Mouse (Mus musculus) erythroblast, embryonic 14.5 days (primary cell): ENCODE measurements around the gene Gm732. TPM values are rescaled to one million over a fixed set of nuclear protein-coding genes. Genes with fewer than 3 reads are reported as not detected.

ENCODE experiments used
- H3K27me3 ChIP-seq: 2 replicates; pipeline ENCODE4 v1.6.1; 2012; ENCODE audit warnings: inconsistent platforms; ENCODE audit not compliant: control insufficient read depth
- H3K36me3 ChIP-seq: 2 replicates; pipeline ENCODE4 v1.6.1; 2012; ENCODE audit warnings: mild to moderate bottlenecking, inconsistent platforms; ENCODE audit not compliant: control insufficient read depth
- H3K4me1 ChIP-seq: 2 replicates; pipeline ENCODE4 v1.6.1; 2012; ENCODE audit warnings: inconsistent platforms; ENCODE audit not compliant: control insufficient read depth
- H3K4me3 ChIP-seq: replicated peaks from 2 replicates; pipeline ENCODE3; 2012; ENCODE audit warnings: moderate library complexity, mild to moderate bottlenecking, inconsistent platforms
- H3K9me3 ChIP-seq: 2 replicates; pipeline ENCODE4 v1.6.1; 2012; ENCODE audit warnings: low read length, inconsistent platforms, mixed read lengths; ENCODE audit not compliant: control insufficient read depth
- GATA1 ChIP-seq: IDR thresholded peaks from 2 replicates; pipeline ENCODE4 v1.6.1; 2012; ENCODE audit warnings: low read length, inconsistent platforms, mixed read lengths
- TAL1 ChIP-seq: IDR thresholded peaks from 3 replicates; pipeline ENCODE4 v1.6.1; 2012; ENCODE audit warnings: low read length, inconsistent platforms, mixed read lengths
- polyA plus RNA-seq: library from polyadenylated mRNA; stranded (reverse); fragments of >175 nt; gene quantifications from 2 replicates; pipeline ENCODE4 v1.2.3, GENCODE M21; 2012

Gene Gm732
- polyA plus RNA-seq, result not detected in 2 replicates

DNA sequence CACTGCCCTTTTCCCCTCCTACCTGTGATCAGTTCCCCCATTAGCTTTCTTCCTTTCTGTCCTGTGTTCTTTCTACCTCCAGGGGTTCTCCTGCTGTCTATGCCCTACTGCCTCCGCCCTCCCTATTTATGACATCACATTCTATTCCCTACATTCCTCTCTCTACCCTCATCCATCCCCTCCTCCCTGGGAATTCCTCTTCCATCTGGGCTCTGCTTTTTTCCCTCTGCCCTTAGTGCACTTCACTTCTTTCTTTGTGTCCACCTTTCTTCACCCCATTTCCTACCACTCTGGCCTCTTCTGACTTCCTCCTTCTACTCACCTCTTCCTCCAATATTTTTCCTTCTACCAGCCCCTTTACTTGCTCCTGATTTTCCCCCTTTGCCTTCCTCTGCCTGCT lies at the start of gene Gm732:
TSS of gene Gm732 (minus strand) at position 101 of the 400 bp plus-strand sequence.
- Histone ChIP-seq H3K27me3 (no peaks in the 10 kb centered on the region), H3K4me1 (no peaks in the 10 kb centered on the region), H3K9me3 (no peaks in the 10 kb centered on the region), H3K36me3 (no peaks in the 10 kb centered on the region), H3K4me3 (no peak within 1 kb of the TSS)
- no peak for TF ChIP-seq TAL1
- TF ChIP-seq GATA1, result no peak

Other genes with a start within 250 kb of the Gm732 start
- gene Tent5d, start 155.9 kb downstream of the Gm732 start, polyA plus RNA-seq, result not detected in 2 replicates
- 0.21 and 0.26 TPM in 2 replicates for gene 2610002M06Rik, start 132.1 kb downstream of the Gm732 start, polyA plus RNA-seq